Mouse (Mus musculus): Measurements from ENCODE around the gene Cenps. TPM values are rescaled to one million over a fixed set of nuclear protein-coding genes. Genes with fewer than 3 reads are reported as not detected.

Cenps gene
- total and polyA plus RNA-seq, 3 experiments: 19.5 to 74.6 (median 43.7) TPM

DNA sequence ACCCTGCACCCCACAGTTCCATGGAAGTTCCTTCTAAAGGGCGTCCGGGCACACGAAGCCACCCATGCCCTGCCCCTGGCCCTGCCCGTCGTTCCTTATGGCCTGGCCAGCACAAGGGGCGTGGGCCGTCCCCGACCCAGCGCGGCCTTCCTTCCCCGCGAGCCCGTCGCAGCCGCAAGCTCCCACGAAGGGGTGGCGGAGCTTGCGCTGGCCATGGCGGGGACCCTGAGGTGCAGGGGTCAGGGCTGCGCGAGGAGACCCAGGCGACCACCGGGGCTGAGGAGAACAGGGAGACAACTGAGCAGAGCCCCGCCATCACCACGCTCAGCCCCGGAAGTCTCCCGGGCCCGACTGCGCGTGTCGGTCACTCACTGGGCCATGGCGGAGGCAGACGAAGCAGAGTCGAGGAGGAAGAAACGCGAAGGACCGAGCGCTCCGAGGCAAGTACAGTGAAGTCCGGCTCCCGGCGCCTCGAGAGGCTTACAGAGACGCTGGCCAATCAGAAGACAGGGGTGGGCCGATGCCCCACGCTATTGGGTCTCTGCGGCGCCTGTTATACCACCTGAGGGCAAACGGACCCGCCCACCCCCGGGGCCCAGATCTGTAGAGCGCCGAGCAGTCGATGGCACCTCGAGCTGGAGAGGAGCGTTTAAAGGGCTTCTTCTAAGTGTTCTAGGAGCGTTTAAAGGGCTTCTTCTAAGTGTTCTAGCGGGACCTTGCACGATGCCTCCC is 29.0 kb upstream of the Cenps start, which contains the start of gene Pgd:
TSS of gene Pgd (minus strand) at position 557 of the 732 bp plus-strand sequence.
- Histone ChIP-seq H3K9ac (ENCODE audit: insufficient read depth, low read depth) (peak within 1 kb of the TSS; percentile 77), H3K4me1 (ENCODE audit: control insufficient read depth in 1 of 2, insufficient read depth in 2 of 2) (peaks cover 0 to 54% of the 10 kb centered on the region in 2 experiments; a peak in 2 of 4 replicates), H3K27me3 (replicated peaks) (no peaks in the 10 kb centered on the region), H3K9me3 (replicated peaks; ENCODE audit: low read length) (no peaks in the 10 kb centered on the region), H3K27ac (ENCODE audit: insufficient read depth, low read depth) (peak within 1 kb of the TSS; percentile 73), H3K4me2 (ENCODE audit: insufficient read depth, low read depth, poor library complexity, severe bottlenecking) (peak within 1 kb of the TSS; percentile 81), H3K4me3 (replicated peaks in 1 of 3; ENCODE audit: low read depth in 2 of 3, low read length in 2 of 3, poor library complexity in 1 of 3) (peak within 1 kb of the TSS; percentile 85 to 98 (median 95)), H3K79me2 (replicated peaks; ENCODE audit: control insufficient read depth, extremely low read depth, insufficient read depth, poor library complexity, severe bottlenecking) (peaks cover 14% of the 10 kb centered on the region), H3K36me3 (replicated peaks in 1 of 2; ENCODE audit: control insufficient read depth in 1 of 2, insufficient read depth in 1 of 2, low read length in 1 of 2) (peaks cover 13 to 37% of the 10 kb centered on the region in 2 experiments)
- 0 out of 2 replicates have a peak, but pooled peaks have one; percentile 46 for TF ChIP-seq KAT2A (IDR thresholded peaks at IDR 0.05; ENCODE audit: insufficient replicate concordance, low read length)
- peak; percentile 92 for TF ChIP-seq POLR2A (IDR thresholded peaks at IDR 0.05; ENCODE audit: low read depth, low read length)
- TF ChIP-seq USF1 (IDR thresholded peaks at IDR 0.05; ENCODE audit: low read depth, low read length): peak; percentile 80
- peak; percentile 2; the same call in 1 of the 2 replicates for TF ChIP-seq MAX (IDR thresholded peaks at IDR 0.05; ENCODE audit: low read length)
- no peak for TF ChIP-seq PAX5 (IDR thresholded peaks at IDR 0.05; ENCODE audit: low read length)
- peak; percentile 20; the same call in 1 of the 2 replicates for TF ChIP-seq IRF4 (IDR thresholded peaks at IDR 0.05; ENCODE audit: low read depth, low read length)
- peak; percentile 53 for TF ChIP-seq USF2 (conservative IDR thresholded peaks at IDR 0.05; ENCODE audit: low read depth, low read length)
- peak; percentile 85 for TF ChIP-seq ZMIZ1 (IDR thresholded peaks at IDR 0.05; ENCODE audit: low read depth, low read length)
- TF ChIP-seq ELF1 (IDR thresholded peaks at IDR 0.05; ENCODE audit: low read depth, low read length): peak; percentile 73
- peak; percentile 81 for TF ChIP-seq HCFC1 (IDR thresholded peaks at IDR 0.05; ENCODE audit: low read depth, low read length)
- TF ChIP-seq MXI1 (IDR thresholded peaks at IDR 0.05; ENCODE audit: low read depth, low read length): peak; percentile 8
- no peak for TF ChIP-seq MAZ (IDR thresholded peaks at IDR 0.05; ENCODE audit: low read depth, low read length)
- TF ChIP-seq SMC3 (IDR thresholded peaks at IDR 0.05; ENCODE audit: low read depth, low read length): no peak
- no peak for TF ChIP-seq GABPA (IDR thresholded peaks at IDR 0.05; ENCODE audit: insufficient replicate concordance, low read depth, low read length)
- peak; percentile 64 for TF ChIP-seq NRF1 (IDR thresholded peaks at IDR 0.05; ENCODE audit: low read depth, low read length)
- peak; percentile 79 for TF ChIP-seq TBP (conservative IDR thresholded peaks at IDR 0.05; ENCODE audit: low read depth, low read length)
- peak; percentile 79; the same call in 1 of the 2 replicates for TF ChIP-seq TCF12 (IDR thresholded peaks at IDR 0.05; ENCODE audit: low read depth, low read length)
- no peak for TF ChIP-seq CHD1 (IDR thresholded peaks at IDR 0.05; ENCODE audit: low read depth, low read length)
- peak; percentile 97 for TF ChIP-seq SIN3A (IDR thresholded peaks at IDR 0.05; ENCODE audit: low read length)
- TF ChIP-seq POLR2AphosphoS2 (IDR thresholded peaks at IDR 0.05; ENCODE audit: low read depth, low read length): 0 out of 2 replicates have a peak, but pooled peaks have one; percentile 51
- peak; percentile 91 for TF ChIP-seq NELFE (IDR thresholded peaks at IDR 0.05; ENCODE audit: low read depth, low read length)
- peak; percentile 24; the same call in 1 of the 2 replicates for TF ChIP-seq MEF2A (IDR thresholded peaks at IDR 0.05; ENCODE audit: borderline replicate concordance, low read depth, low read length)
- 0 out of 2 replicates have a peak, but pooled peaks have one; percentile 55 for TF ChIP-seq UBTF (IDR thresholded peaks at IDR 0.05; ENCODE audit: low read depth, low read length)
- peak; percentile 96 for TF ChIP-seq CHD2 (IDR thresholded peaks at IDR 0.05; ENCODE audit: low read length)
- TF ChIP-seq MYC (IDR thresholded peaks at IDR 0.05; ENCODE audit: low read depth, low read length): no peak
- peak; percentile 97 for DNase-seq (ENCODE audit: extremely low read depth)
- dilution Hi-C loops (cut with MboI; ENCODE audit: extremely low pct_ligation_motif_present, extremely low pct_unique_long_range_greater_than_20kb, low sequenced_read_pairs) (no loop called here), in situ Hi-C loops (cut with MboI; ENCODE audit: low pct_ligation_motif_present, low pct_unique_long_range_greater_than_20kb, low sequenced_read_pairs) (loop anchor here (25.0 kb wide), 1 partner anchor 546 kb away; the partner anchor contains the start of gene Pik3cd)

Data from CH12.LX (cell line).